Mouse (Mus musculus): ENCODE measurements at regions not wholly inside any gene's neighbourhood (a gene's known extent, or its start where the extent isn't known, plus 50 kb on each side); places are given as distances from the start of the nearest gene placed in this dataset.

DNA sequence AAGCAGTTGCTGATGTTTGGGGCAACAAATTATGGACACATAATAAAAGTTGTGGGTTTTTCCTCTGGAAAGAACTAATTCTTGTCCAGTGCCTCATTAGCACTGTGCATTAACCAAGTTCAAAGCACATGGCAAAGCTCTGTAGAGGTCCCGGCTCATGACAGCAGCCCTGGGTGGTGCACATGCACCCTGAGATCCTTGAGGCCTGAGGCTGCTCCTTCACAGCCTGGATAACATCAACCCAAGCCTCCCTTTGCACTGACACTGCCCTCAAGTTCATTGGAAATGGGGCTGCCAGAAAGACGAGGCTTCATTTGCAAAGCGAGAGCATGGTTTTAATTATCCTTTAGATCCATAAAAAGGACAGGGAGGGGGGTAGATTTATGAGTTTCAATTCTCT is 216.3 kb downstream of the Ets1 start:
- TF ChIP-seq CTCF (IDR thresholded peaks at IDR 0.05; ENCODE audit: low read depth) (no peak), EP300 (IDR thresholded peaks at IDR 0.05; ENCODE audit: low read depth) (no peak)

Data from liver, postnatal 0 days (tissue).